Mouse (Mus musculus): ENCODE data around the gene Prkag2.

The Prkag2 gene

GRCm38 (mm10) chr5:25100516-25101125 lies at the start of gene Prkag2:
TSS of gene Prkag2 (minus strand) at chr5:25100642.
- peak; percentile 45 to 47 for DNase-seq (ENCODE audit: low spot score in 2 of 2)

DNA sequence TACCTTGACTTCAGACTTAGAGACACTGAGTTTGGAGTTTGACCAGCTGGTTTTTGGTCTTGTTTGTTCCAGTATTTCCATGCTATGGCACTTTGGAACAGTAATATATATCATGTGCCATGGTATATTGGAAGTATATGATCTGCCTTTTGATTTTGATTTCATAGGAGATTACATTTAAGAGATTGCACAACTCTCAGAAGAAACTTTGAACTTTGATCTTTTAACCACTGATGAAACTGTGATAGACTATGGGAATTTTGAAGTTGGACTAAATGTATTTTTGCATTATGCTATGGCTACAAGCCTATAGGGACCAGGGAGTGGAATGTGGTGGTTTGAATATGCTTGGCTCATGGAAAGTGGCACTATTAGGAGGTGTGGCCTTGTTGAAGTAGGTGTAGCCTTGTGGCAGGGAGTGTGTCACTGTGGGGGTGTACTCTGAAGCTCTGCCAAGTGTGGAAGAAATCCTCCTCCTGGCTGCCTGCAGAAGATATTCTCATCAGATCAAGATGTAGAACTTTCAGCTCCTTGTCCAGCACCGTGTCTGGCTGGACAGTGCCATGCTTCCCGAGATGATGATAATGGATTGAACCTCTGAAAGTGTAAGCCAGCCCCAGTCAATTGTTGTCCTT lies 49.0 kb upstream of the Prkag2 start:
- DNase-seq (ENCODE audit: low spot score in 2 of 2) = no peak

- no peak for DNase-seq (ENCODE audit: low spot score in 2 of 2)
These were observed 46.3 kb upstream of the Prkag2 start for GRCm38 (mm10) chr5:25146705-25147104.

DNA sequence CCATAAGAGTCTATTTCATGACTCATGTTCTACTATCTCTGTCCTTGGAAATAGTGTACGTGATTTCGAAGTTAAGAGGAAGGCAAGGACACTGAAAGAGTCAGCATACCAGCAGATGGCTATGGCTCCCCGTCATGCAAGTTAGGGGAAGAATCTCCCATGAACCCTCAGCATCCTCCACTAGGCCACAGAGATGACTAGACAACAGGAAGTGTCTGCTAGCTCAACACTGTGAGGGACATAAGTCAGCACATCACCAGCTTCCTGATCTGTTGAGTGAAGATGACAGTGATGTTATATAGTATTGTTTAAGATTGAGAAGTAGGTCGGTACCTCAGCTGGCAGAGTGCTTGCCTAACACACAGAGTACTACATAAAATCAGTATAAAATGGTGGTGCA lies 27.4 kb upstream of the Prkag2 start:
- DNase-seq (ENCODE audit: low spot score in 2 of 2) = no peak

GRCm38 (mm10) chr5:25125884-25126560 lies 25.6 kb upstream of the Prkag2 start:
- no peak for DNase-seq (ENCODE audit: low spot score in 2 of 2)

DNA sequence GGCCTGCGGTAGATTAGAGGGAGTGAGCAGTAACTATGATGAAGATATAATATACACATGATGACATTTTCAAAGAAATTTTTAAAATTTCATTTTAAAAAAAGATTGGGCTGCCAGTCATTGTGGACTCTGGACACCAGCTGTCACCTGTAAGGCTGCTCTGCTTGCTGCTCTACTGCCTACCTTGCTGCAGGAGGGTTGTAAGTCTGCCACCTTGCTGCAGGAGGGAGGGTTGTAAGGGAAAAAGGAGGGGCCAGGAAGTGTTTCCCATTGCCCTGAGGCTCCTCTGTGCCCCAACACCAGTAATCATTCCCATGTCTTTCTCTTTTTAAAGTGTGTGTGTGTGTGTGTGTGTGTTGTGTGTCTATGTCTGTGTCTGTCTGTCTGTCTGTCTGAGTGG lies 22.1 kb upstream of the Prkag2 start:
- DNase-seq (ENCODE audit: low spot score in 2 of 2) = no peak

GRCm38 (mm10) chr5:25119148-25119547 lies 18.7 kb upstream of the Prkag2 start:
- DNase-seq (ENCODE audit: low spot score in 2 of 2) = peak; percentile 72 to 77

GRCm38 (mm10) chr5:25115997-25116396 lies 15.6 kb upstream of the Prkag2 start:
- DNase-seq (ENCODE audit: low spot score in 2 of 2) = peak; percentile 81 to 87

GRCm38 (mm10) chr5:25115216-25115615 lies 14.8 kb upstream of the Prkag2 start:
- DNase-seq (ENCODE audit: low spot score in 2 of 2) = no peak

- no peak for DNase-seq (ENCODE audit: low spot score in 2 of 2)
These were observed 13.7 kb upstream of the Prkag2 start for GRCm38 (mm10) chr5:25114110-25114509.

DNA sequence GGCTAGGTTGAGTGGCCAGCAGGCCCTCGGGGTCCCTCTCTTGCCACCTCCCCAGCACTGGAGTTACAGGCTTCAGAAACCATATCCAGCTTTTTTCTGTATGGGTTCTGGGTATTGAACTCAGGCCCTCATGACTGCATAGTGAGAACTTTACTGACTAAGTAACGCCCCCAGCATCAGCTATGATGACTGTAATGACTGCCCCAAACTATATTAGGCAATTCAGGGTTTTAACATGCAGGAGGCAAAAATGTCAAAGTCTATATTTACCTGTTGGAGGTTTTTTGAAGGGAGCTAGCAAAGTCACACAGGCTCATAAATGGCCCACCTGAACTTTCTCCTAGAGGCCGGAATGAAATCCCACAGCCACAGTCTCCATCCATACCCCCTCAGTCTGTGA lies 9.9 kb upstream of the Prkag2 start:
- no peak for DNase-seq (ENCODE audit: low spot score in 2 of 2)

DNA sequence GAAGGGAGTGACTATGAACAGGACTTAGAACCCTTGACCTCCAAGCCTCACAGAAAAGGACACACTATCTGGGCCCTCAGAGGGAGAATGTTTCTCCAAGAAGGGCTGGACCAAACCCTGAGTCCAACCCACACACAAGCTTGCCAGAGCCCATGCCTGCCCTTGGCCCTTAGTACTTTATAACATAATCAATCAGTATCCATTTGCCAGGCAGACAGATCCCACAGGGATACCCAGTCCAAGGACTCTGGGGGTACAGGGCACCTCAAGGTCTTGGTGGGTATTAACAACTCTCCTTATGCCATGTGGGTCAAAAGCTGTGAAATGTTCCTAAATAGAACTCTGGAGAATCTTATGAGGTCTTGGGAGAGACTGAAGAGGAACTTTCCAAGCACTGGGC lies 5.3 kb upstream of the Prkag2 start:
- DNase-seq (ENCODE audit: low spot score in 2 of 2) = peak in 1 of 2 experiments; percentile 6

DNA sequence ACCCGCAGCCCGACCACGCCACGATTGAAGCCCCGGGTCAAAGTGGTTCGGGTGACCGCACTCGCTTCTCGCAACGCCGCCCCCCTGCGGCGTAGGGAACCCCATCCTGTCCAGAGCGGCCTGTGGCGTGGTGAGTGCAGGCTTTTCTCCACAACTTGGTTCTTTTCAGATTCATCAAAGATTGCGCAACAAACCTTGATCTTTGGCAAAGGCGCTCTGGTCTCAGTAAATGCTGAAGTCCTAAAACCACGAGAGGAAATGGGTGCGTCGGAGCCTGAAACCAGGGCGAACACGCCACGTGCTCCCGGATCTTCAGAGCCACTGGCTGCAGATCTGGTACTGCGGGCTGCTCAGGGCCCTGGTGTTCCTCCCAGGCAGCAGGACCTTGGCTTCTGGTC lies 683 bp upstream of the Prkag2 start:
- DNase-seq (ENCODE audit: low spot score in 2 of 2) = peak; percentile 41 to 52

GRCm38 (mm10) chr5:25100157-25100515 lies 306 bp downstream of the Prkag2 start:
- DNase-seq (ENCODE audit: low spot score in 2 of 2) = no peak

DNA sequence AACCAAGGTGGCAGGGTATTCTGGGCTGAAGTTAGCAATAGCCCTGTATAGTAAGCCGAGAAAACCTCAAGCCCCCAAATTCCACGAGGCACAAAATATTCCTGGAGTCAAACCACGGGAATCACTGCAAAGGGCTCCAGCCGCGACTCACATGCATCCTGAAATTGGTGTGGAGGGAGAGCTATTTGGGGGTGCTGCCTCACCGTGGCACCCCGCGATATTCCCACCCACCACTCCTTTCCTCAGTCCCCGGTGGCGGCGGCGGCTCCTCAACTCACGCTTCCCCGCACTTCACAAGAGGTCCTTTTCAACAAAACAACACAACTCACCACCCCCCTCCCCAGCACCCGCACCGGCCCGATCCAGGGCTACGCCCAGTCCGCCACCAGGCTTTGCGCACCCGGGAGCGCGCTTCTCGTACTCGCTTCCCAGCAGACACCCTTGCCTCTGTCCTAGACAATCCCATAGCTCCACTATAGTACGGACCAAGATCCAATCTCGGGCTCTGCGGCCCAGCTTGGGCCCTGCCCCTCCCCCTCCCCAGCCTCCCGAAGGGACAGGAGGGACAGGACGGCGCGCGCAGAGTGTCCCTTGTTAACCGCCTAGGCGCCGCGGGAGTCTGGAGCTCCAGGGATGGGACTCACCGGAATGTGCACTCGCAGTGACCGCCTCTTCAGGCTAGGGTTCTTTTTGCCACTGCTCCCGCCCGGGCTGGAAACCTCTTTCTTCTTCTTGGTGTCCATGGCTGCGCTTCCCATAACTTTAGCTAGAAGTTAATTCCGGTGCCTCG lies 880 bp downstream of the Prkag2 start:
- peak; percentile 66 to 70 for DNase-seq (ENCODE audit: low spot score in 2 of 2)

GRCm38 (mm10) chr5:25097891-25098290 lies 2.6 kb downstream of the Prkag2 start:
- DNase-seq (ENCODE audit: low spot score in 2 of 2) = no peak

DNA sequence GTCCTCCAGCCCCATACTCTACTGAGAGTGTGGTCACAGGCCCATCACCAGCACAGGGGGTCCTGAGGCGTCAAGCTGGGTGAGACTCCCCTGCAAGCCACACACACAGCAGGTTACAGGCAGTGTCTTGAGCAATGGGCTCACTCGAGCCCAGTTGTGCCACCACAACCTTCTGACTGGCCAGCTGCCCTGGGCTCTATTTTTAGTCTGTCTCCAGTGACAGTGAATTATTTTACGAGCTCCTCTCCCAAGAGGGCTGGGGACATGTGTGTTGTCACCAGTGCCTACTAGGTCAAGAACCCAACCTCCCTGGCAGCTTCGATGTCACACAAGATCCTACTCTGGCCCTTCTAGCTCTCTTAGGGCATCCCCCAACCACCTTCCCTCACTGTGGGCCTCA lies 4.0 kb downstream of the Prkag2 start:
- no peak for DNase-seq (ENCODE audit: low spot score in 2 of 2)

GRCm38 (mm10) chr5:25092630-25093245 lies 7.7 kb downstream of the Prkag2 start:
- DNase-seq (ENCODE audit: low spot score in 2 of 2) = no peak

DNA sequence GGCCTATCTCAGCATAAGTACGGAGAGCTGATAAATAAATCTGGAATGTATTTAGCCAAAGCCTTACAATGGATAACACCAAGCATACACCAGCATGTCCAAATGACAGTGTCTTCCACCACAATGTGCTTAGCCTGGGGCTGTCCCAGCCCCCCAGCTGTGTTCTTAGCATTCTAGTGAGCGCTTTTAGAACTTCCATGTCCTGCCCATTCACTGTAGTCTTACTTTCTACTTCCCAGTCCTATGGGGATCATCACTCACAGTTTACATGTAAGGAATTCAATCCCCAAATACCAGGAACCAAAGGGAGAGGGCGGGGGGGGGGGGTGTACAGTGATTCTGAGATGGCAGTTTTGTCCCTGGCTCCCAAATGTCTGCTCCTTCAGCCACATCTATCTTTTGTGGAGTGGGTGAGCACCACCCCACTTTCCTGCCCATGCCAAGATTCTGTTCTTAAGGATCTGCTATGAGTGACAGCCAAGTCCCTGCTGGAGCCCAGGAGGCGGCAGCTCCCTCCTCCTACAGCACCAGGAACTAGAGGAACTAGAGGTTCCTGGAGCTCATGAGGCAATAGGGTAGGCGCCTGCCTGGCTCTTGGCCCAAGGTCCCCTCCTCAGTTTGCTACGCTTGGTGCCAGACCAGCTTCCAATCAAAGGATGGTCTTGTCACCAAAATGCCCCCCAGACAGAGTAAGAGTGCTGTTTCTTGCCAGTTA lies 11.0 kb downstream of the Prkag2 start:
- no peak for DNase-seq (ENCODE audit: low spot score in 2 of 2)

- DNase-seq (ENCODE audit: low spot score in 2 of 2) = no peak
These were observed 11.8 kb downstream of the Prkag2 start for GRCm38 (mm10) chr5:25088633-25089032.

DNA sequence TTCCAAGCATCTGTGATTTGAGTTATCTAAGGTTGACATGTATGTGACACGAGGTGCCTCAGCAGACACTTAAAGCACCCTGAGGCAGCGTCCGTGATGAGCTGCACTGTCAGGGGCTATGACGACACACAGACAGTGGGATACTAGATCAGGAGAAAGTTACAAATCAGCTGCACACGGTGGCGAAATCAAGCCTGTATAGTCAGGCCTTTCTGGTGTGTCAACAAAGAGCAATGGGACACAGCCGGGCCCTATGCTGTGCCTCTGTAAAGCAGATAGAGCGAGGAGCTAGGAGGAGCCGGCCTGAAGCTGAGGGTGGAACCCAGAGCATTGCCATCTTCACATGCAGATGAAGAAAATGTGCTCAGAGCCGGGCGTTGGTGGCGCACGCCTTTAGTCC lies 12.3 kb downstream of the Prkag2 start:
- DNase-seq (ENCODE audit: low spot score in 2 of 2) = no peak
